Mouse (Mus musculus): ENCODE measurements at regions not wholly inside any gene's neighbourhood (a gene's known extent, or its start where the extent isn't known, plus 50 kb on each side); places are given as distances from the start of the nearest gene placed in this dataset.

DNA sequence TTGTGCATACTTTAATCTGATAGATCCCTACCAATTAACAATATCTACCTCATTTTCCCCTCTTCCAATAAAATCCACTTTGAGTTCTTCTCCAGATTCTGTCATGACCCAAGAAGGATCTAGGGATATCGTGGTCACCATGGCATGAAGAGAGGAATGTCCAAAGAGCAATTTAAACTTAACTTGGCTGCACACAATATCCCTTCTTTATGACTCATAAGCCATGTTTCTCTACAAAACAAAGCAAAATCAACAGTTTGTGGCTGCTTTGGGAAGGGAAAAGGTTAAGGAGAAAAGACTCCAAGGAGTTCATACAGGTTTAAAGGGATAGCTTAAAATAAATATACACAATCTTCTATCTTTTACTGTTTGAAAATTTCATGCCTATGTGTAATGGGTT lies 571.8 kb upstream of the Zeb2 start:
- TF ChIP-seq CTCF (IDR thresholded peaks at IDR 0.05; ENCODE audit: low read depth, low read length) (no peak), POLR2A (IDR thresholded peaks at IDR 0.05; ENCODE audit: borderline replicate concordance, low read depth, low read length) (no peak)

All from bone marrow macrophage, adult 2 months (primary cell).